Mouse (Mus musculus) layer of hippocampus, postnatal 10 days (tissue): ENCODE data around the gene Slc22a30. TPM values are rescaled to one million over a fixed set of nuclear protein-coding genes. Genes with fewer than 3 reads are reported as not detected.
"Not testable (repeated sequence)": the region's sequence is repeated elsewhere in the genome, so short reads cannot be mapped to it uniquely, and the experiment has no call there.

ENCODE experiments used
- DNase-seq, 2 experiments: peaks; one replicate each; pipeline ENCODE4 v3.0.0; 2021; ENCODE audit warnings: low spot score in 2 of 2
- long read RNA-seq: library from polyadenylated mRNA; stranded (forward); transcript quantifications from one replicate; pipeline ENCODE4 v2.0.0, GENCODE M21; 2023
- total RNA-seq, 2 experiments: library from RNA; stranded (reverse); gene quantifications; 2 replicates each; pipeline ENCODE4 v1.2.3; 2021

Gene Slc22a30
- not detected for total RNA-seq
- long read RNA-seq = 0 reads

- not testable (repeated sequence) for DNase-seq
These were observed at the start of gene Slc22a30 for GRCm38 (mm10) chr19:8405011-8405410. Slc22a30 (minus strand) TSS chr19:8405111.

- DNase-seq = no peak
These were observed 43.4 kb upstream of the Slc22a30 start for GRCm38 (mm10) chr19:8448321-8448720.

GRCm38 (mm10) chr19:8447516-8447915 is 42.6 kb upstream of the Slc22a30 start:
- DNase-seq = no peak

GRCm38 (mm10) chr19:8431051-8431662 is 26.2 kb upstream of the Slc22a30 start:
- no peak for DNase-seq

DNA sequence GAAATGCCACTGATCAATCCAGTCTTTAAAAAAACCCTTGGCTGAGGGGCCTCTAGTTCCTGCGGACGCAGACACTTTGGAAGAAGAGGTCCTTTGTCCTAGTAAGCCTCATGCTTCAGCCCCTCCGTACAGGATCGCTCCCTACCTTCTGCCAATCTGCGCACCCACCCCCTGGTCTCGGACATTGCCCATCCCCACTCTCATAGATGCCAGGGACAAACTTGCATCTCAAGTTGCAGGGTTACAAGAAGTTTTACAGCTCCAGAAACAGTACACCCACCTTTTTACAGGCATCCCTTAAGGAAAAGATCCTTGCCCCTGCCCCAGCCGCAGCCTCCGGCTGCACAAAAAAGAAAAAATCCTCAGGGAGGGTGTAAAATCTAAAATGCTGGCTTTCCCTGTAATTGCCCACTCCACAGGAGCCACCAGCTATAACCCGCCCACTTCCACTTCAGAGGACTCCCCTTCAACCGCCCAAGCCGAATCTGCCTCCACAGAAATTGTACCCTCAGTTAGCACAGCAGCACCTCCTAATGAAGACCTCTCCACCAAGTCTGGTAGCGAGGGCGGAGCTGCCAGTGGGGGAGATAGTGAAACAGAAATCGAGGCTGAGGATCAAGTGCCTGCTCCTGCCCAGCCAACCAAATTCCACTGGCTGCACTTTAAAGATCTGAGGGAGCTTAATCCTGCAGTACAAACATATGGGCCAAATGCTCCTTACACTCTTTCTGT is 2.5 kb upstream of the Slc22a30 start:
- DNase-seq = not testable (repeated sequence)

Other genes with a start within 250 kb of the Slc22a30 start
- not detected for gene Slc22a29, start 186.2 kb downstream of the Slc22a30 start, total RNA-seq
- gene Slc22a8, start 186.1 kb upstream of the Slc22a30 start, total RNA-seq = 10 to 100 TPM; 20.6 to 21.5 TPM
- 1 to 10 TPM; 3.6 to 4.4 TPM for gene Slc22a6, start 212.9 kb upstream of the Slc22a30 start, total RNA-seq